ENCODE assay signal across 9 mouse cellular contexts in the genomic region with DNA sequence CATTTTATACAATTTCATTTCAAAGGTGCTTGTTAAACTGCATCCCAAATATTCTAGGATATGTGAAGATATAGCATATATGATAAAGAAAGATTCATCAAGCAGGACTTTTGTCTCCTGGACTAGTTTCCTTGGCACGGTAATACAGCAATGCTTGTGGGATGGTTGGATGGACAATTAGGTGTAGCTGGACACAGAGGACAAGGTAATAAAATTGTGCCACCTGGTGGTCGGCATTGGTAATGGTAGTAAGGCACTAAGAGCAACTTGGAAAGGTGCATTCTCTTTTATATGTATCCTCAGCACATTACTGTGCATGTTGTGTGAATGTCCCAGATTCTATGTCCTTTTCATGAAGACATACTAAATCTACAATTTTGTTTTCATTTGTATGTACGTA. TPM values are rescaled to one million over a fixed set of nuclear protein-coding genes. Genes with fewer than 3 reads are reported as not detected.
DNase-seq lines count a peak whose midpoint lies in the region; ATAC-seq lines count a peak whose summit lies in the region.
"Had no signal": no experiment of that assay in that cellular context is flagged by ENCODE, and none has a peak within 500 bp of the region (broad histone marks: within the 10 kb centered on the region; RNA-seq: fewer than 3 reads in every experiment).

No protein-coding gene starts in this region.

- H3K4me2 ChIP-seq in liver, embryonic 15.5 days: no peak overlapping the region
- no peak overlapping the region for H3K4me2 ChIP-seq in neural tube, embryonic 13.5 days
- H3K4me2 ChIP-seq: embryonic facial prominence, embryonic 15.5 days had no signal

- DNase-seq in 3T3-L1 (ENCODE audit: low read depth, low spot score): peak; percentile 91
- peak; percentile 53 for DNase-seq in R1 (ENCODE audit: low read depth, low spot score)
- DNase-seq in cerebellum, postnatal 4 days (ENCODE audit: low spot score in 2 of 2): peak; percentile 53 to 77
- peak; percentile 49 for DNase-seq in gastrocnemius, postnatal 14 days
- peak; percentile 68 to 88 for DNase-seq in kidney, postnatal 25 days
- peak; percentile 28 for DNase-seq in thymus, postnatal 0 days (ENCODE audit: low spot score)

- H3K4me3 ChIP-seq in liver, embryonic 15.5 days (replicated peaks): no peak overlapping the region
- H3K4me3 ChIP-seq in neural tube, embryonic 13.5 days: no peak overlapping the region
- H3K4me3 ChIP-seq: embryonic facial prominence, embryonic 15.5 days had no signal

- ATAC-seq in liver, embryonic 15.5 days (ENCODE audit: insufficient read depth): peak; percentile 34; the same call in 1 of the 2 replicates
- peak; percentile 76 for ATAC-seq in neural tube, embryonic 13.5 days (ENCODE audit: low read depth)

- H3K4me1 ChIP-seq in liver, embryonic 15.5 days (replicated peaks): no peaks in the 10 kb centered on the region
- no peaks in the 10 kb centered on the region for H3K4me1 ChIP-seq in neural tube, embryonic 13.5 days (replicated peaks)
- H3K4me1 ChIP-seq: embryonic facial prominence, embryonic 15.5 days had no signal

- H3K9ac ChIP-seq in liver, embryonic 15.5 days: no peak overlapping the region
- no peak overlapping the region for H3K9ac ChIP-seq in neural tube, embryonic 13.5 days
- H3K9ac ChIP-seq: embryonic facial prominence, embryonic 15.5 days had no signal

- WGBS in liver, embryonic 15.5 days (ENCODE audit: insufficient replicate concordance): 24% methylated on average over 3 of the region's 3 CpGs
- 31% methylated on average over 3 of the region's 3 CpGs for WGBS in neural tube, embryonic 13.5 days

- H3K36me3 ChIP-seq in liver, embryonic 15.5 days (replicated peaks): no peaks in the 10 kb centered on the region
- no peaks in the 10 kb centered on the region for H3K36me3 ChIP-seq in neural tube, embryonic 13.5 days
- H3K36me3 ChIP-seq: embryonic facial prominence, embryonic 15.5 days had no signal

- no peaks in the 10 kb centered on the region for H3K9me3 ChIP-seq in liver, embryonic 15.5 days (replicated peaks)
- H3K9me3 ChIP-seq in neural tube, embryonic 13.5 days: no peaks in the 10 kb centered on the region
- H3K9me3 ChIP-seq: embryonic facial prominence, embryonic 15.5 days had no signal

- intact Hi-C loops in gastrocnemius, postnatal 14 days (cut with DNase I; ENCODE audit: low total_unique reads): loop anchor here (5.0 kb wide), 1 partner anchor 646 kb away; no protein-coding TSS in a partner anchor

- H3K27ac ChIP-seq in liver, embryonic 15.5 days (replicated peaks): no peak overlapping the region
- no peak overlapping the region for H3K27ac ChIP-seq in neural tube, embryonic 13.5 days (replicated peaks)
- H3K27ac ChIP-seq: embryonic facial prominence, embryonic 15.5 days had no signal

- H3K27me3 ChIP-seq in liver, embryonic 15.5 days: no peaks in the 10 kb centered on the region
- no peaks in the 10 kb centered on the region for H3K27me3 ChIP-seq in neural tube, embryonic 13.5 days
- H3K27me3 ChIP-seq: embryonic facial prominence, embryonic 15.5 days had no signal

RNA-seq across cellular contexts. Expression of a gene that starts 47.9 kb away (rescaled TPM):
- total RNA-seq in gastrocnemius, postnatal 14 days (2021): not detected
- 0.23 and 0.24 TPM in 2 replicates for polyA plus RNA-seq in liver, embryonic 15.5 days (2015; fragmentation: Nextera tagmentation; extraction: Ambion mirVana)
- not detected in 2 replicates for polyA plus RNA-seq in neural tube, embryonic 13.5 days (2015; fragmentation: Nextera tagmentation; extraction: Ambion mirVana)
- polyA plus RNA-seq in thymus, postnatal 0 days (2015; fragmentation: Nextera tagmentation; extraction: Ambion mirVana): 0.03 and 0.08 TPM in 2 replicates

Comparison
In these comparisons a context has a peak if more than half of its experiments do, and no peak if none do; other contexts are left out.
1. DNase-seq: peak in every context shown above with its lines; median percentile 91 in 3T3-L1; 78 in kidney, postnatal 25 days; 65 in cerebellum, postnatal 4 days; 53 in R1; 49 in gastrocnemius, postnatal 14 days; 28 in thymus, postnatal 0 days.